Mouse (Mus musculus) heart, adult 18-20 months (tissue): ENCODE data around the gene Trmt13. TPM values are rescaled to one million over a fixed set of nuclear protein-coding genes. Genes with fewer than 3 reads are reported as not detected.
A peak's percentile ranks its signal among the peaks of the same experiment; 100 is the strongest.
"Not testable (repeated sequence)": the region's sequence is repeated elsewhere in the genome, so short reads cannot be mapped to it uniquely, and the experiment has no call there.

Source experiments
- DNase-seq, 2 experiments: peaks; one replicate each; pipeline ENCODE4 v3.0.0; 2021 to 2022; ENCODE audit warnings: mixed read lengths in 1 of 2
- long read RNA-seq, 2 experiments: library from polyadenylated mRNA; stranded (forward); transcript quantifications; one replicate each; pipeline ENCODE4 v2.0.0; 2021
- total RNA-seq, 2 experiments: library from RNA; stranded (reverse); gene quantifications; 2 replicates each; pipeline ENCODE4 v1.2.3; 2021

The Trmt13 gene
- 1 to 10 TPM; 4.8 to 5.3 TPM for total RNA-seq
- long read RNA-seq, experiment 1, partial matches to known transcripts = 2 of 13 reads
- long read RNA-seq, experiment 1, other reads (novel, unspliced or antisense) = 10 of 13 reads
- long read RNA-seq, experiment 2, partial matches to known transcripts = 1 of 6 reads
- long read RNA-seq, experiment 2, other reads (novel, unspliced or antisense) = 5 of 6 reads

DNA sequence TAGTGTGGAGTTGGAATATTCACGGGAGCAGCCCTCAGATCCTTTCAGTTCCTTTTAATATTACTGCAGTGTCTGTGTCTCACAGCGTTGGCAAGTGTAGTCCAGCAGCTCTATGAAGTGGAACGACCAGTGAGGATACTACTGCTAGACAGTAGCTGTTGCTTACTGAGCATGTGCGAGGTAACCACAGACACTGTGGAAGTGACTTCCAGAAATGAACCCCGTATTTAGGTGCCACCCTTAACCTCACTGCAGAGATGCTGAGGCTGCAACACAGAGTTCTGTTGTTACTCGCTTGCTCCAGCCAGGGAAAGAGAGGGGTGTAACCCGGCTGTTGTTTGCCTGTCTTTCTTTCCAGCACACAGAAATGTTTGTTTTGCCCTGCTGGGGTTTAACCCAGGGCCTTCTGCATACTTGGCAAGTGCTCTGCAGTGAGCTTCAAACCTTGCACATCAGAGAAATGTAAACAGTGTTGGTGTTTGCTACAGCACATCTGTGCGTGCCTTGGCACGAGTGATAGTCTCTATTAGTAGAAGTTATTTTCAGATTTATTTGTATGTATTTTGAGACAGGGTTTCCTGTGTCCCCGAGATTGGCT, at the start of gene Trmt13:
TSS of gene Trmt13 (minus strand) at position 293 of the 598 bp plus-strand sequence.
- DNase-seq = peak; percentile 13 to 37

GRCm38 (mm10) chr3:116662463-116662863, 48.1 kb upstream of the Trmt13 start, which contains the start of gene Mfsd14a:
Gene Mfsd14a, minus strand, starts transcription at chr3:116662677.
- peak; percentile 99 to 100 for DNase-seq

- peak in 1 of 2 experiments; percentile 49 for DNase-seq
Observed at GRCm38 (mm10) chr3:116661870-116662414, 47.6 kb upstream of the Trmt13 start.

DNA sequence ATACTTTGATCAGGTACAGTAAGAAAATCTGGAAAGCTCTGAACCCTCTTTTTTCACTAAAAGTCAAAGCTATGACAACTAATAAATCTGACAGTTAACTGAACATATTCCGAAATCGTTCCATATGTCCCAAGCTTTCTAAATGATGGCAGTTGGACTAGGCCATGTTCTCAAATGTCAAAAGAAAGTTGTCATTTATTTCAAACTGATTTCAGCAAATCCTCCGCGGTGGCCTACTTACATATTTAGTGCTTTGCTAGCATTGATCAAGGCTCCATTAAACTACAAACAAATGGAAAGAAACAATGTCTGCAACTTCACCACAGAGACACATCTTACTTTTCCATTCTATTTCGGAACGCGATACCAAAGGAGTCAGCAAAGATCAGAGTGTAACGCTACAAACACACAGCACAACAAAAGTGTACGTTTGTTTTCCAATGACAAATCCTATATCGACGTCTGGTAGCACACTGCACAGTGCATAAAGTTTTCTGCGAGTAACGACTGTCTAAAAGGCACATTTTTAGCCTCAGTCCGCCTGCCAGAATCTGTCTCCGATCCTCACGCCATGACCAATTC, 47.0 kb upstream of the Trmt13 start:
- DNase-seq = no peak

- no peak for DNase-seq
Observed at GRCm38 (mm10) chr3:116659856-116660430, 45.6 kb upstream of the Trmt13 start.

DNA sequence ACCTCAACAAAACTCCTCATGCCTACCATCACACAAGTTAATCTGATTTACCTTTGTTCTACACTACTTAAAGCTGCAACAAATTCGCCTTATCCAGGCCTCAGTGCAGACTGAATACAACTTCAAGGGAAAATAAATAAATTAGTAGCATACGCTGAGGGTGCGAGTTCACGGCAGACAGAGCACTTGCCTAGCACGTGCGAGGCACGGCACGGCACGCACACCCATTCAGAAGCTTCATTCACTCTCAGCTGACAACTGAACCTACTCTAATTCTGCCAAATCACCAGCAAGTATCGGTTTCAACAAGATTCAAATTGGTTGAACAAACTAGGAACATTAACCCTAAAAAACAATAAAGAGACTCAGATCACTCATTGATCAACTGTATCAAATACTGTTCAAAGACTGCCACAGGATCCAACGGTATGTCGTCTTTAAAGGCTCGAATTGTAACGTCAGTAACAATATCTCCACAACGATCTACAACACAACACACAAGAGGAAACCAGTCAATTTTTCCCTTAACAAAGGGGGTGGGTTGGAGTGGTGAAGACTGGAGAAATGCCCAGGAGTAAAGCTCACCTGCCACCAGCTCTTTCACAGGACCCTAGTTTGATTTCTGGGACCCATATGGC, 44.7 kb upstream of the Trmt13 start:
- DNase-seq = no peak

DNA sequence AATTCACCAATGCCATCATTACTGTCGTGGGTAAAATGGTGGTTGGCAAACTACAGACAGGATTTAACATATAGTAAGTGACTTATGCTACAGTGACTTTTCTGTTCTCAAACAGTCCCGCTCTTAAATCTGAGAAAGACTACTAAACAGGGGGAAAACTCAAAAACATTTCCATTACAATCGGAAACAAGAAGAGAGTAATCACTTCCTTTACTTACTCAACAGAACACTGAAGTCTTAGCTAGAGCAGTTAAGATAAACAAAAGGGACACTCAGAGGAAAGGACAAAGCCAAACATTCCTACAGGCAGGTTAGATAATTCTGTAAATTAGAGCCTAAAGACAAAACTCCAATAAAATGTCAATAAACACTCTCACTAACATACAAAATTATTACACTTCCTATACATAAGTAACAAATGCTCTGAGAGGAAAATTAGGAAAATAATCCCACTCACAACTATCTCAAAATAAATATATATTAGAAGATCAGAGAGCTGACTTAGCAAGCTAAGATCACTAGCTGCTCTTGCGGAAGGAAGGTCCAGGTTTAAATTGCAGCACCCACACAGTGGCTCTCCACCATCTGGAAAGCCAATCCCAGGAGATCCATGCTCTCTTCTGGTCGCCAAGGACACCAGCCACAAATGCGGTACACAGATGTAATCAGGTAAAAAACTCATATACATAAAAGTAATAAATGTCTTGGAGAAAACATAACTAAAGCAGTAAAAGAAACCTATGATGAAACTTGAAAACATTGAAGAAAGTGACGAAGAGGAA, 42.0 kb upstream of the Trmt13 start:
- DNase-seq = no peak

DNA sequence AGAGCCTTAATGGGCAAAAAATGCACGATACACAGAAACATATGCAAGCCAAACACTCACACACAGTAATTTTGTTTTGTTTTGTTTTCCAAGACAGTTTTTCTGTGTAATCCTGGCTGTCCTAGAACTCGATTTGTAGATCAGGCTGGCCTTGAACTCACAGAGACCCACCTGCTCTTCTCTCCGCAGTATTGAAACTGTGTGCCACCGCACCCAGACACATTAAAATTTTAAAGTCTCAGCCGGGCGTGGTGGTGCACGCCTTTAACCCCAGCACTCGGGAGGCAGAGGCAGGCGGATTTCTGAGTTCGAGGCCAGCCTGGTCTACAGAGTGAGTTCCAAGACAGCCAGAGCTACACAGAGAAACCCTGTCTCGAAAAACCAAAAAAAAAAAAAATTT, 39.7 kb upstream of the Trmt13 start:
- not testable (repeated sequence) for DNase-seq

DNA sequence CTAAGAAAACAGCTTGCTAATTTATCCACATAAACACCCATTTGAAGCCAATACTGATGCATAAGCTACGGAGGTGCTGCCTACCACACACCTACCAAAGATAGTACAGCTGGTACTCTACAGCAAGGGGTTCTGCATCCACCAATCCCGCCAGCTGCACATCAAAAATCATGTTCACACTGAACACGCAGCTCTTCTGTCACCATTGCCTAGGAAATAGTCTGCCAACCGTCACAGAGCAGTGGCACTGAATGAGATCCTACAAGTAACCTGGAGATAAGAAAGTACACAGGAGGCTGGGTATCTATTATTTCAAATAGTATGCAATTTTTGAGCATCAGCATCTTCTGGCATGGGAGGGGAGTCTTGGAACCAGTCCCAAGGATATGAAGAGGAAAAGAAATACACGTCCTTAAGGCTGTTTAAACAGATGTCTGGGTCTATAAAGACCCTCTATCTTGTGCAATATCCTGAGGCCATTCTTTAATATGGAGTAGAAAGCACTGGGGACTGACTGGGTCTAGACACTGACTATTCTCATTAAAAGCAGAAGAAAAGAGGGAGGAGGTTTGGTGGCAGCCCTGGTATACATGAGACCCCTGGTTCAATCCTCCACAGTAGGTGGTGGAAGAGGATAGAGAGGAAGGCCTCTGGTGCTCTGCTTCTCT, 39.0 kb upstream of the Trmt13 start:
- no peak for DNase-seq

GRCm38 (mm10) chr3:116652033-116652446, 37.7 kb upstream of the Trmt13 start:
- no peak for DNase-seq

DNA sequence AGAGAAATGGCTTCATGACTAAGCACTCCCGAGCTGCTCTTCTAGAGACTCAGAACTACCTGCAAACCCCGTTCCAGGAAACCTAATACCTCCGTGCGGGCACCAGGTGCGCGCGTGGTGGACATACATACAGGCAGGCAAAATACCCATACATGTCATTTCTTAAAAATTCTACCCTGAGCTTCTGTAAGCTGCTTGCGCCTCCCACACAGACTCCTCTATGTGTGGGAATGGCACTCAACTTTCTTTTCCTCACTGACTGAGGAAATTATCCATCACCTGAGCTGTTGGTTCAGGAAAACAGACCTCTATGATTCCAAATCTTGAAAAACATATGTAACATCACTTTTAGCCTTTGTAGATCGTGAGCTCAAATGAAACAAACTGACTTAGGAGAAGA, 36.3 kb upstream of the Trmt13 start:
- no peak for DNase-seq

DNA sequence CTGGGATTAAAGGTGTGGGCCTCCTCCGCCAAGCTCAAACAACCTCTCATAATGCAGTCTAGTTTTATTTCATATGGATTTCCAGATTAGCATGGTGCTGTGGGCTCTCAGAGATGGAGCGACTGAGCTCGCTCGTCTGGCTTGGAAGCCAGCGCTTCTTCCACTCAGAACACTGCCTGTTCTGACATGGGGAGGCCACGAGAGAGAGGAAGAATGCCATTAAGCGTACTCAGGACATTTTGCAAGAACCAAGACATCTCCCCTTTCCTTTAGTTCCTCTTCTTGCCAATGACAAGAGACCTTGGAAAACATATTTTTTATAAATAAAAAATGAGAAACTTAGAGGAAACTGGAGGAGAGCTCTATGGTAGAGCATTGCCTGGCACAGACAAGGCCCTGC, 34.4 kb upstream of the Trmt13 start:
- DNase-seq = no peak

GRCm38 (mm10) chr3:116646387-116646786, 32.0 kb upstream of the Trmt13 start:
- no peak for DNase-seq

- no peak for DNase-seq
Observed at GRCm38 (mm10) chr3:116642373-116642772, 28.0 kb upstream of the Trmt13 start.

DNA sequence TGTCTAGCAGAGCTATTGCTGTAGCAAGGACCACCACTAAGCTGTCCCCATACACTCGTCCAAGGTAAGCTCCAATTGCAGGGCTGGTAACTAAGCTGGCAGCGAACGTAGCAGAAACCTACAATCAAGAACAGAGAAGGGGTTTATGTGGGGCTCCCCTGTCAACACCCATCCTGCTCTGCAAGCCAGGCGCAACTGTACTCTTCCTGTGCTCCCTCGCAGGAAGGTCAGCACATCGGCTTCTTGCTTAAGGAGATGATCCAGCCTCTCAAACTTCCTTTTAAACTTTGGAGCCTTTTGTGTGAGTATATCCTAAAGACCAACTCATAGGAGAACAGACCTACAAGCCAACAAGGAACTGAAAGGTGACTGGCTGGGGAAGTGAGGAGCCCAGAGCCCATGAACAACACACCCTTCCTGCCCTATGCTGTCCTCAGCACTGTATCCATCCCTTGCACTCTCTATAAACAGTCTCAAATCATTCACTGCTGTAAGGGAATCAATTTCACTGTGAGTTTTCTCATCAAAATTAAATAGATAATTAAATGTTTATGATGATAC, 27.5 kb upstream of the Trmt13 start:
- DNase-seq = peak in 1 of 2 experiments; percentile 39

- DNase-seq = no peak
Observed at GRCm38 (mm10) chr3:116640024-116640423, 25.6 kb upstream of the Trmt13 start.

DNA sequence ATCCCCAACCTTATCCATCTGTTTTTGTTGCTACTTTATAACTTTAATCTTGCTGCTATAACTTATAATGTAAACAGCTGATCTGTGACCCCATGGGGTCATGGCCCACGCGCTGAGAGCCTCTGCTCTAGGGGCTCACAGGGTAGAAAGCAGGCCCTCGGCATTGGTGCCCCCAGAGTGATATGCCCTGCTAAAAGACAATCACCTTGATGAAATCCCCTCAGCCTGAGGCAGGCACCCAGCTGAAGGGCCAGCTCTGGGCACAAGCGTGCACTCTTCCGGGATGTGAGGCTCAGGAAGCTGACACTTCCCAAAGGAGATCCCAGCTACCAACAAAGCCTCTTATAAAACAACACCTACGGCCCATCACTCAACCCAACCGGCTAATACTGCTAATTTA, 24.2 kb upstream of the Trmt13 start:
- no peak for DNase-seq

GRCm38 (mm10) chr3:116637693-116638476, 23.5 kb upstream of the Trmt13 start:
- DNase-seq = no peak

DNA sequence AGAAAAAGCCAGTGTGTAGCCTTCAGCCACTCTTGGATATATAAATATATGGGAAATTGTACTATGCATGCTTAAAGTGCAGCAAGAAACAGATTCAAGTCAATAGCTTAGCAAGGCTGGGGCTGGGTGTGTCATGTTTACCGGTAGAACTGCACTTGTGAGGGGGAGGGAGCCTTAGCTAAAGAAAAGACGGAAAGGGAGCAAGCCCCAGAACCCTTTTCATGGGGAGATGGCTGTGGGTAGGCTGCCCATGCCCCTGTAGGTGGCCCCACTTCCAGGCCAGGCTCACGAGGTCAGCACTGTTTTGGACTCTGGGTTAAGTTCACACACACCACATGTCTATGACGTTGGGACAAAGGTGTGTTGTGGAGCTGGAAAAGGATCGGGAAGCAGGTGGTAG, 21.4 kb upstream of the Trmt13 start:
- no peak for DNase-seq

DNA sequence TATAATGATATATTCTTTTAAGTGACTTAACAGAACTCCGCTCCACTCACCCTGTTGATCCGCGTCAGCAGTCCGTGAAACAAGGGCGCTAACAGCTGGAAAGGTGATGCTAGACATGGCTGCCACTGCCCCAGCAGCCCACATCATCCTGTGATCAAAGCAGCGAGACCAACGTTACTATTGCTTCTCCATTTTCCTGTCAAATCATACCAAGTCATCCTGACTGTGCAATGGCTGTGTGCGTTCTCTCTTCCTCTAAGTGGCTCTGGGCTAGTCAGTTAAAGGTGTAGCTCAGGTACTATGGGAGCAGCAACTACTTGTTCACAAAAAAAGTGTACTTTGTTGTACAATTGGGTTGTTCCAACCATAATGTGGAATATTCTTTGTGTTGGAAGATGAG, 20.5 kb upstream of the Trmt13 start:
- no peak for DNase-seq
